ENCODE assay signal across 28 mouse cellular contexts in the genomic region with DNA sequence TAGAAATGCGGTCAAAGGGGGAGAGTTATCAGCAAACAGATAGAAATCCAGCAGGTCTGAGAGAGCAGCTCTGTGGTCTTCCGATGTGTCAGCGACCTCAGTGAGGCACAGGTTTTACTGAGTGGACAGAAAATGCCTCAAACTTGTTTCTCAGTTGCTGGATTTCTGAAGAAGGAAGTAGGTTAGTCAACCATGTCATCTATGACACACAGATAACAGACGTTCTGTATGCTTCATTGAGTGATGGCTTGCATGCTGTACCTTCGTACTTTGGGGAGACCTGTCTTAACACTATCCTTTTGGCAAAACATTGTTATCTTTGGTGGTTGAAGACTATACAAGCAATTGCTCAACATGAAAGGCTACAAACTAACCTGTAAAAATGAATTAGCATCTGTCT. TPM values are rescaled to one million over a fixed set of nuclear protein-coding genes. Genes with fewer than 3 reads are reported as not detected.
A peak's percentile ranks its signal among the peaks of the same experiment; 100 is the strongest.
DNase-seq lines count a peak whose midpoint lies in the region; ATAC-seq and TF ChIP-seq lines count a peak whose summit lies in the region.
"Had no signal": no experiment of that assay in that cellular context is flagged by ENCODE, and none has a peak within 500 bp of the region (broad histone marks: within the 10 kb centered on the region; RNA-seq: fewer than 3 reads in every experiment).

No protein-coding gene starts in this region.

- 83% methylated on average over 5 of the region's 5 CpGs for WGBS in stomach, postnatal 0 days

- no peak for TF ChIP-seq CTCF in stomach, postnatal 0 days (IDR thresholded peaks at IDR 0.05; ENCODE audit: low read depth)

- no peak overlapping the region for H3K4me3 ChIP-seq in stomach, postnatal 0 days (ENCODE audit: low read depth, low read length)
- H3K4me3 ChIP-seq: embryonic facial prominence, embryonic 13.5 days; erythroblast, embryonic 14.5 days; heart, embryonic 10.5 days; hindbrain, embryonic 10.5 days; midbrain, embryonic 13.5 days had no signal

- H3K4me1 ChIP-seq in stomach, postnatal 0 days (replicated peaks; ENCODE audit: control insufficient read depth, insufficient read depth), result no peaks in the 10 kb centered on the region
- H3K4me1 ChIP-seq: embryonic facial prominence, embryonic 13.5 days; heart, embryonic 10.5 days; hindbrain, embryonic 10.5 days; midbrain, embryonic 13.5 days had no signal

- H3K9ac ChIP-seq in stomach, postnatal 0 days (ENCODE audit: low read length), result no peak overlapping the region
- H3K9ac ChIP-seq: embryonic facial prominence, embryonic 13.5 days; midbrain, embryonic 13.5 days had no signal

- DNase-seq in splenic B cell, adult 2 months (ENCODE audit: low read depth, low spot score), result peak; percentile 60
- no peak for DNase-seq in layer of hippocampus, adult 9-10 months (ENCODE audit: low spot score)
- no peak for DNase-seq in lung, postnatal 25 days (ENCODE audit: low spot score)
- no peak for DNase-seq in stomach, postnatal 0 days (ENCODE audit: low spot score)
- no peak for DNase-seq in adrenal gland, adult 18-20 months (ENCODE audit: low spot score in 2 of 2)
- DNase-seq: adrenal gland, adult 2 months; cerebellum, adult 18-20 months; cerebellum, postnatal 25 days; embryo, embryonic 11 days; kidney, adult 2 months; kidney, postnatal 10 days; right cerebral cortex, adult 18-20 months; right cerebral cortex, postnatal 4 days had no signal

- ATAC-seq in CD4-positive, CD25-positive, alpha-beta regulatory T cell, adult 4 months, result peak; percentile 24
- peak; percentile 41 for ATAC-seq in granulocyte monocyte progenitor cell, adult 5-6 weeks (replicated peaks; ENCODE audit: poor library complexity, severe bottlenecking)
- peak; percentile 30 for ATAC-seq in megakaryocyte progenitor cell, adult 5-6 weeks (replicated peaks; ENCODE audit: poor library complexity)
- ATAC-seq in stomach, postnatal 0 days (ENCODE audit: low FRiP score, low TSS enrichment), result no peak
- ATAC-seq: forebrain, embryonic 14.5 days; midbrain, embryonic 13.5 days had no signal

- no peaks in the 10 kb centered on the region for H3K27me3 ChIP-seq in splenic B cell, adult 2 months (ENCODE audit: control insufficient read depth, insufficient read depth, low read length, poor library complexity, severe bottlenecking)
- H3K27me3 ChIP-seq in stomach, postnatal 0 days (ENCODE audit: control insufficient read depth, insufficient read depth, low read length), result no peaks in the 10 kb centered on the region
- H3K27me3 ChIP-seq: embryonic facial prominence, embryonic 13.5 days; midbrain, embryonic 13.5 days had no signal

- H3K27ac ChIP-seq in stomach, postnatal 0 days (replicated peaks), result no peak overlapping the region
- H3K27ac ChIP-seq: embryonic facial prominence, embryonic 13.5 days; heart, embryonic 10.5 days; hindbrain, embryonic 10.5 days; midbrain, embryonic 13.5 days had no signal

- no peak overlapping the region for H3K4me2 ChIP-seq in stomach, postnatal 0 days (replicated peaks; ENCODE audit: low read depth)
- H3K4me2 ChIP-seq: embryonic facial prominence, embryonic 13.5 days; midbrain, embryonic 13.5 days had no signal

- no peak for TF ChIP-seq EP300 in stomach, postnatal 0 days (optimal IDR thresholded peaks at IDR 0.05)

- H3K9me3 ChIP-seq in stomach, postnatal 0 days (ENCODE audit: control insufficient read depth, low read length), result no peaks in the 10 kb centered on the region
- H3K9me3 ChIP-seq: embryonic facial prominence, embryonic 13.5 days; heart, embryonic 10.5 days; hindbrain, embryonic 10.5 days; midbrain, embryonic 13.5 days had no signal

- H3K36me3 ChIP-seq in splenic B cell, adult 2 months (ENCODE audit: control insufficient read depth, insufficient read depth, low read length, poor library complexity, severe bottlenecking), result no peaks in the 10 kb centered on the region
- H3K36me3 ChIP-seq in stomach, postnatal 0 days (ENCODE audit: control insufficient read depth, insufficient read depth, low read length), result no peaks in the 10 kb centered on the region
- H3K36me3 ChIP-seq: embryonic facial prominence, embryonic 13.5 days; heart, embryonic 10.5 days; hindbrain, embryonic 10.5 days; midbrain, embryonic 13.5 days had no signal

RNA-seq across cellular contexts. Expression of a gene that starts 59.3 kb away (rescaled TPM):
- polyA plus RNA-seq in CD4-positive, CD25-positive, alpha-beta regulatory T cell, adult 4 months (2017; shearing (Covaris generic)), result 100 to 1,000 TPM; 590 to 617 TPM
- 3.8 and 4.0 TPM in 2 replicates for total RNA-seq in granulocyte monocyte progenitor cell, adult 5-6 weeks (2014; fragmentation: Nextera tagmentation)
- total RNA-seq in granulocyte monocyte progenitor cell, adult 5-6 weeks (2017), result 65.3 and 73.3 TPM in 2 replicates
- total RNA-seq in megakaryocyte progenitor cell, adult 5-6 weeks (2015), result 17.1 and 27.9 TPM in 2 replicates
- 41.7 and 52.1 TPM in 2 replicates for total RNA-seq in megakaryocyte progenitor cell, adult 5-6 weeks (2017)
- 1.3 and 1.7 TPM in 2 replicates for polyA plus RNA-seq in stomach, postnatal 0 days (2015; fragmentation: Nextera tagmentation; extraction: Ambion mirVana)
- 1 to 10 TPM; 1.2 to 3.2 TPM for total RNA-seq in adrenal gland, adult 18-20 months (2021)
- total RNA-seq: gastrocnemius, adult 8-10 months; layer of hippocampus, postnatal 25 days had no signal
- polyA plus RNA-seq: adrenal gland, adult 2 months; forebrain, embryonic 14.5 days; heart, embryonic 10.5 days; hindbrain, embryonic 10.5 days; intestine, embryonic 14.5 days; limb, embryonic 11.5 days; liver, adult 2 months; midbrain, embryonic 13.5 days; neural tube, embryonic 14.5 days had no signal
